13 mouse cellular contexts compared by ENCODE assay signal in genomic region chr8:88524851-88525250, GRCm38 (mm10). TPM values are rescaled to one million over a fixed set of nuclear protein-coding genes. Genes with fewer than 3 reads are reported as not detected.
A peak's percentile ranks its signal among the peaks of the same experiment; 100 is the strongest.
DNase-seq lines count a peak whose midpoint lies in the region; ATAC-seq lines count a peak whose summit lies in the region.
"Had no signal": no experiment of that assay in that cellular context is flagged by ENCODE, and none has a peak within 500 bp of the region (broad histone marks: within the 10 kb centered on the region; RNA-seq: fewer than 3 reads in every experiment).

No protein-coding gene starts in this region.

- H3K4me2 ChIP-seq in hindbrain, embryonic 11.5 days (replicated peaks; ENCODE audit: low read depth, low read length) = no peak overlapping the region; the same call in 1 of the 2 replicates
- H3K4me2 ChIP-seq in limb, embryonic 12.5 days = peak overlapping the region; percentile 89
- H3K4me2 ChIP-seq: intestine, embryonic 15.5 days; lung, embryonic 15.5 days had no signal

- peak overlapping the region; percentile 9; the same call in 1 of the 2 replicates for H3K4me3 ChIP-seq in hindbrain, embryonic 11.5 days (ENCODE audit: low read depth, low read length)
- H3K4me3 ChIP-seq in limb, embryonic 12.5 days (replicated peaks) = peak overlapping the region; percentile 87; the same call in 1 of the 2 replicates
- H3K4me3 ChIP-seq: gastrocnemius, adult 2 months; heart, embryonic 12.5 days; lung, embryonic 15.5 days had no signal

- H3K9ac ChIP-seq in hindbrain, embryonic 11.5 days (ENCODE audit: low read depth, low read length) = no peak overlapping the region
- no peak overlapping the region for H3K9ac ChIP-seq in limb, embryonic 12.5 days (replicated peaks)
- H3K9ac ChIP-seq: heart, embryonic 12.5 days; intestine, embryonic 15.5 days; lung, embryonic 15.5 days had no signal

- no peak overlapping the region for H3K27ac ChIP-seq in hindbrain, embryonic 11.5 days (ENCODE audit: low read depth, low read length)
- 0 out of 2 replicates have a peak overlapping the region, but pooled peaks have one; percentile 59 for H3K27ac ChIP-seq in limb, embryonic 12.5 days
- H3K27ac ChIP-seq: gastrocnemius, adult 2 months; intestine, embryonic 15.5 days; lung, embryonic 15.5 days had no signal

- H3K4me1 ChIP-seq in hindbrain, embryonic 11.5 days (replicated peaks; ENCODE audit: control insufficient read depth, insufficient read depth, low read length) = peaks cover 15% of the 10 kb centered on the region
- peaks cover 64% of the 10 kb centered on the region for H3K4me1 ChIP-seq in limb, embryonic 12.5 days (replicated peaks)

- WGBS in hindbrain, embryonic 11.5 days = 72% methylated on average over 7 of the region's 7 CpGs
- WGBS in limb, embryonic 12.5 days = 70% methylated on average over 7 of the region's 7 CpGs

- no peaks in the 10 kb centered on the region for H3K9me3 ChIP-seq in hindbrain, embryonic 11.5 days (ENCODE audit: control insufficient read depth, low read length)
- H3K9me3 ChIP-seq in limb, embryonic 12.5 days = no peaks in the 10 kb centered on the region
- H3K9me3 ChIP-seq: heart, embryonic 12.5 days; intestine, embryonic 15.5 days; lung, embryonic 15.5 days had no signal

- ATAC-seq in hindbrain, embryonic 11.5 days (ENCODE audit: low FRiP score) = no peak
- no peak for ATAC-seq in limb, embryonic 12.5 days (ENCODE audit: insufficient number of reproducible peaks, insufficient read depth, low FRiP score, low TSS enrichment, low read depth)
- ATAC-seq: intestine, embryonic 15.5 days had no signal

- peak; percentile 32 for DNase-seq in kidney, postnatal 10 days
- DNase-seq in kidney, adult 18-20 months = no peak
- no peak for DNase-seq in hindbrain, embryonic 11.5 days (ENCODE audit: low spot score)
- DNase-seq in lung, postnatal 4 days = peak; percentile 64 to 80
- no peak for DNase-seq in right cerebral cortex, postnatal 25 days
- DNase-seq in thymus, postnatal 0 days (ENCODE audit: low spot score) = no peak
- no peak for DNase-seq in T-cell, adult 2 months (ENCODE audit: low spot score)
- DNase-seq: cerebellum, adult 9-10 months; gastrocnemius, adult 2 months had no signal

- no peaks in the 10 kb centered on the region for H3K36me3 ChIP-seq in hindbrain, embryonic 11.5 days (ENCODE audit: control insufficient read depth, insufficient read depth, low read length)
- H3K36me3 ChIP-seq in limb, embryonic 12.5 days = peaks cover 30% of the 10 kb centered on the region
- H3K36me3 ChIP-seq: heart, embryonic 12.5 days; intestine, embryonic 15.5 days had no signal

- 0 out of 2 replicates have a peak, but pooled peaks cover 1% of the 10 kb centered on the region for H3K27me3 ChIP-seq in hindbrain, embryonic 11.5 days (ENCODE audit: control insufficient read depth, insufficient read depth, low read length)
- H3K27me3 ChIP-seq in limb, embryonic 12.5 days = no peaks in the 10 kb centered on the region
- H3K27me3 ChIP-seq: lung, embryonic 15.5 days had no signal

RNA-seq across cellular contexts. Expression of gene Nkd1, which starts 3.7 kb away (rescaled TPM):
- polyA plus RNA-seq in hindbrain, embryonic 11.5 days (2014; fragmentation: Nextera tagmentation; extraction: Ambion mirVana) = 83.1 and 89.8 TPM in 2 replicates
- polyA plus RNA-seq in limb, embryonic 12.5 days (2016; fragmentation: Nextera tagmentation; extraction: Ambion mirVana) = 64.0 and 72.1 TPM in 2 replicates
- polyA plus RNA-seq in thymus, postnatal 0 days (2015; fragmentation: Nextera tagmentation; extraction: Ambion mirVana) = 4.1 and 4.7 TPM in 2 replicates

Comparison
In these comparisons a context has a peak if more than half of its experiments do, and no peak if none do; other contexts are left out.
1. DNase-seq: peak in kidney, postnatal 10 days (single experiment) and lung, postnatal 4 days (2 of 2); none in kidney, adult 18-20 months (single experiment), hindbrain, embryonic 11.5 days (single experiment), right cerebral cortex, postnatal 25 days (single experiment), thymus, postnatal 0 days (single experiment) and T-cell, adult 2 months (single experiment).
2. RNA of gene Nkd1, which starts 3.7 kb away (polyA plus RNA-seq): 83.1 to 89.8 TPM in hindbrain, embryonic 11.5 days and 64.0 to 72.1 TPM in limb, embryonic 12.5 days; 4.1 to 4.7 TPM in thymus, postnatal 0 days; every median in the first group is over 10 times any median in the second.